Mouse (Mus musculus): ENCODE measurements around the gene D930020B18Rik. TPM values are rescaled to one million over a fixed set of nuclear protein-coding genes. Genes with fewer than 3 reads are reported as not detected.

The D930020B18Rik gene
- total RNA-seq, 2 experiments from 2014 or later = 0.14 TPM; not detected in 1

DNA sequence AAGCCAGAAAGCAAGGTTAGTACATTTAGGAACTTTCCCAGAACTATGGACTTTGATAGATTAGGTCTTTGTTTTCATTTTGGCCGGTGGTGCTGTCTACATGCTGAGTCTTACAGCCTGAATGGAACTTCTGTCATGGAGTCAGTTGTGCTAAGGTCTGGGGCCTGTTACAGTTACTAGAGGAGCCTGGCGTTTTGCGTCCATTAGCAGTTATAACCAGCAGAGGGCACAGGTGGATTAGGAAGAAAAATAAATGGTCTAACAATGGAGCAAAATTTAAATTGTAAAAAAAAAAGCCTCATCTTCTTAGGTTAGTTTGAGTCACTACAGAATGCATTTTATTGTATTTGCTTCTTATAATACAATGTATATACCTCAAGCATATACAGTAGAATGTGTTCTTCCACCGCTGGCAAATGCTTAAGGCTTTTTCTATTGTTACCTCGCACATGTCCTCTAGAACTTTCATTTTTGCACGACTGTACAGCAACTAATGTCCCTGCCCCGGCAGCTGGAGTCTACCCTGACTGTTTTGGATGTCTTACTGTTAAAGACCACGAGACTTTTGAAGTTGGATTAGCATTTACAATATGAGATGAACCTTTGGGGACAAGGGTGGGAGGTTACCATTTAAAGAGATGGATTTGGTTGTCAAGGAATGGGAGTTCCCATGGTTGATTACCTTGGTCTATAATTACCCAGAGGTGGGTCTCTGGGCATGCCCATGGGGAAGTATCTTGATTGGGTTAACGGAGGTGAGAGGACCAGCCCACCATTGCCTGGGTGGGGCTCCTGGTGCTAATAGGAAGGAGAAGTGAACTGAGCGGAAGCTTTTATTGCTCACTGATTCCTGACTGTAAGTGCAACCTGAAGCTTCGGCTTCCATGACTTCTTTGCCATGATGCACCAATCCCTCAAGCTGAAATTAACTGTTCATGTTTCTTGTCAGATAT, 60.2 kb downstream of the D930020B18Rik start:
- no peak for DNase-seq (ENCODE audit: low spot score in 2 of 2)

DNA sequence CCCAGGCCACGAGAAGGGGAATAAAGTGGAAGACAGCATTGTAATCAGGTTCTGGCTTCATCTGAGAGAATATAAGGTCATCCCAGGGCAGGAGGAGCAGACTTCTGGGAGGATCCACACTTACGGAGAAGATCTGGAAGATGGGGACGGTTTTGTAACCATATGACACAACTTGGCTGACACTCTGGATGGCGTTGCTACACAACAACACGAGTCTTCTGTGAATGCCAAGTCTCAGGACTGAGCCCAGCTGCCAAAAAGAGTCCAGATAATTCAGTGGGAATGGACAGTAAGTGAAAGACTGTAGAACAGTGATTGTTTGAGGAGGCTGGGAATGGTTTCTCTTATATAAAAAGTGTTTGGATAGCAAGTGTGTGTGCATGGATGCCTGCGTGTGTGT, 62.2 kb downstream of the D930020B18Rik start:
- no peak for DNase-seq (ENCODE audit: low spot score in 2 of 2)

DNA sequence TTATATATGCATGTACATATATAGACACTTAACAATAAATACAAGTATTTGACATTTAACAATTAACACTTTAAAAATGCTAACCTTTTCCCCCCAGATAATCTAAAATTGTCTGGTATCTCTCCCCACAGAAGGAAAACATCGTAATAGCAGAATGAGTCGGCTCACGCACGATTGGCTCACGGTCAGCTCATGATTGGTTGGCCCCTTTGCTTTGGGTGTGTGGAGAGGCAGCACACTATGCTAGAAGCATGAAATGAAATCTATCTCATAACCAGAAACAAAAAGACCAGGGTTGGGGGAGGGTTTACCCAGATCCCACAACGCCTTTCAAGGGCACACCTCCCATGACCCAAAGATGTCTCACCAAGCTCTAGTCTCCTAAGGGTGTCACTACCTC, 63.5 kb downstream of the D930020B18Rik start:
- DNase-seq (ENCODE audit: low spot score in 2 of 2) = no peak

DNA sequence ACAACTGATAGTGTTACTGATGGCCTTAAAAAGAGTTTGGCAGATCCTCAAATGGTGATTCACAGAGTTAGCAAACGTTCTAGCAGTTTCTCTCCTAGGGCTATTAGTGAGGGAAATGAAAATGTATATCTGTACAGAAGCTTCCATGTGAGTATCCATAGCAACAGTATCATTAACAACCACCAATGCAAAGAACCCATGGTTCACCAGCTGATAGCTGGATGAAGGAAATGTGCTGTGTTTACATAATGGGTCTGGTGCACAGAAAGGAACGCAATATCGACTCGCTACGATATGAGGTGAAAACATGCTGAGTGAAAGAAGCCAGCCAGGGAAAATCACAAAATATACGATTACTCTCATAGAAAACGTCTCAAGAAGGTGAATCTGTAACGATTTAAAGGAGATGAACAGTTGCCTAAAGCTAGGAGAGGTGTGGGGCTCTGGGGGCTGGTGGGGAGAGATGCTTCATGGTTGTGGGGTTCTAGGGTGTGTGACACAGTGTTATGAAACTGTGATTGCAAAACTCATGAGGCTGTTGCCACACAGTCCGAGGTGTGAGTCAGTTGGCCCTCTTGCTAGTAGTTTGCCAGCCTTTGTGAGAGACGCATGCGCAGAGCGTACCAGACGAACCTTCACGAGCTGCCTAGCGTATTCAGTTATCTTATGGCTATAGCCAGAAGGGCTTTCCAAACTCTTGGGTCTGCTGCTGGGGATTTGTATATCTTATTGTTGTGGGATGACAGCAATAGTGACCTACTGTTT, 64.2 kb downstream of the D930020B18Rik start:
- no peak for DNase-seq (ENCODE audit: low spot score in 2 of 2)

DNA sequence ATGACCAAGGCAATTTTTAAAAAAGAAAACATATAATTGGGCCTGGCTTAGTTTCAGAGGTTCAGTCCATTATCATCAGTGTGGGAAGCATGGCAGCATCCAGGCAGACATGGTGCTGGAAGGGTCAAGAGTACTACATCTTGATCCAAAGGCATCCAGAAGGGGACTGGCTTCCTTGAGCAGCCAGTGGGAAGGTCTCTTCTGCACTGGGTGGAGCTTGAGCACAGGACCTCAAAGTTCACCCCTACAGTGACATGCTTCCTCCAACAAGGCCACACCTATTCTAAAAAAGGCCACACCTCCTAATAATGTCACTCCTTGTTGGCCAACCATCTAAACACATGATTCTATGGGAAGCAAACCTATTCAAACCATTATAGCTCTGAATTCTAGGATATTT, 75.5 kb downstream of the D930020B18Rik start:
- no peak for DNase-seq (ENCODE audit: low spot score in 2 of 2)

DNA sequence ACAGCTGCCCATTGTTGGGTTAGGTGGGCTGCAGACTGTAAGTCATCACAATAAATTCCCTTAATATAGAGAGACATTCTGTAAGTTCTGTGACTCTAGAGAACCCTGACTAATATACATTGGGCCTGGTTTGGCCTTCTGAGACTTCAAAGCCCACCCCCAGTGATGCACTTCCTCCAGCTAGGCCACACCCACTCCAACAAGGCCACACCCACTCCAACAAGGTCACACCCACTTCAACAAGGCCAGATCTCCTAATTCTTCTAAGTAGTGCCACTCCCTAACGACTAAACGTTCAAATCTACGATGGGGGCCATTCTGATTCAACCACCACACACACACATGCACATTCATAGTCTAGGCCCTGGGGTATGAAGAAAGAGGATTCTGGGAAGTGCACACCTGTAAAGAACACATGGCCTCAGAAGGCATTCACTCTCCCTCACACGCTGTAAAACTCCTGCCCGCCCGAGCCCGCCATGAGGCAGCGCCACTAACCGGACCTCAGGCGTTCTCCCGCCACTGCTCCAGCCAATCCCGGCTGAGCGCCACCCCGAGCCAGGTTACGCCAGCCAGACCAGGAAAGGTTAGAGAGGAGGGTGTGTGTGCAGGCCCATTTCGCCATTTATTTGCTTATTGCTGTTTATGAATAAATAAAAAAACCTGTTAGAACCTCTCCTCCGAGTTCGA, 77.7 kb downstream of the D930020B18Rik start:
- DNase-seq (ENCODE audit: low spot score in 2 of 2) = no peak

DNA sequence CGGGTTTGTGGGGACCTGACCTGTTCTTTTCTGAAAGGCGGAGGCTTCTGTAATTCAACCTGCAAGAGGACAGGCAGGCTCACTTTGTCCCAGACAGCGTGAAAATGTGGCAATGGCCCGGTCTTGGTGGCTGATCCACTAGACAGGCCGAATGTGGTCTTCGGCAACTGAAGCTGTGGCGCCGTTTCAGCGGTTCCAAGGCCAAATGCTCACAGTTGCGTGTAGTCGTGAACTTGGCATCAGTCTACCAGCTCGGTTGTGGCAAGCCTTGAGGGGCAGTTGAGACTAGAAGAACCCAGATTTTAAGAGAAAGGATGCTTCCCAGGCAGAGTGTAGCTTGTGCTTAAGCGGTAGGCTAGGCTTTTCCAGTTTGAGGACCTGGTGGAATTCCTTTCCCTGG, 79.3 kb downstream of the D930020B18Rik start:
- no peak for DNase-seq (ENCODE audit: low spot score in 2 of 2)

DNA sequence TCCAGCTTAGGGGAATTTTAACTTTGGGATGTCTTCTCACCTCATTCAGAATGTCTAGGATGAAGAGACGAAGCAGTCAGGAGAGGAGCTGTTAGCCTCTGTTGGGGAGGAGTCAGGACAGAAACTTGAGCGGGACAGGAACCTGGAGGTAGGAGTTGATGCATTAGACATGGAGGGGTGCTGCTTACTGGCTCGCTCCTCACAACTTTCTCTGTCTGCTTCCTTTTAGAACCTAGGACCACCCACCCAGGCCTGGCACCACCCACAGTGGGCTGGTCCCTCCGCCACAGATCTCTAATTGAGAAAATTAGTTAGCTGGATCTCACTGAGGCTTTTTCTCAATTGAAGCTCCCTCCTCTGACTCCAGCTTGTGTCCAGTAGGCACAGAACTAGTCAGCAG, 85.1 kb downstream of the D930020B18Rik start:
- no peak for DNase-seq (ENCODE audit: low spot score in 2 of 2)

DNA sequence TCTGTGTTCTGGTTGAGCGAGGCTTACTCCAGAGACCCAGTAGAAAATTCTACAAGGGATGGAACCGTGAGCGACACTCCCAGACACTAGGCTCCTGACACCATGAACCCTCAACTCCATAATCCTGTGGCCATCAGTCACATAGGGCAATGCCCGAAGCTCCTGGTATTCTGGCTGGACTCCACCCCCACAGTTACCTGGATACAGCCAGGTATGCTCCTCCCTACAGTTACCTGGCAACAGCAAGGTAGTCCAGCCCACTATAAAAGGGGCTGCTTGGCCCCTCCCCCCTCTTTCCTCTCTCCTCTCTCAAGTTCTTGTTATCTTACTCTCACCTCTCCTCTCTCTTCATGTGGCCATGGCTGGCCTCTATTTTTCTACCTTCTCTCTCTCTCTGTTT, 85.8 kb downstream of the D930020B18Rik start:
- no peak for DNase-seq (ENCODE audit: low spot score in 2 of 2)

DNA sequence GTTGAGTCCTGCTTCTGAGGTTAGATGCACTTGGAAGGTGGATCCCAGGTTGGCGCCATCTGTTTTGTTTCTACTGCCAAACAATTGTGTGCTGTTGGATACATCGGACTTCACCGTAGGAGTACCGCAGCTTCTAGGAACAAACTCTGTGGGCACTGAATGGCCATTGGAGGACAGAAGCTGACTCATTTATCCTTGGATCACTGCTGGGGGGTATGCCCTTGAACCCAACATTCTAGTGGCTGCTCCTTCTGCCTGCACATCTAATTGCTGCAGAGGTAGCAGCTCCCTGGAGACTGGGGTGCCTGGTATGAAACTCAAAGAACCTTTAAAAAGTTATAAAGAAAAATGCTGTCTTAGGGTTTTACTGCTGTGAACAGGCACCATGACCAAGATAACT, 86.8 kb downstream of the D930020B18Rik start:
- DNase-seq (ENCODE audit: low spot score in 2 of 2) = no peak

DNA sequence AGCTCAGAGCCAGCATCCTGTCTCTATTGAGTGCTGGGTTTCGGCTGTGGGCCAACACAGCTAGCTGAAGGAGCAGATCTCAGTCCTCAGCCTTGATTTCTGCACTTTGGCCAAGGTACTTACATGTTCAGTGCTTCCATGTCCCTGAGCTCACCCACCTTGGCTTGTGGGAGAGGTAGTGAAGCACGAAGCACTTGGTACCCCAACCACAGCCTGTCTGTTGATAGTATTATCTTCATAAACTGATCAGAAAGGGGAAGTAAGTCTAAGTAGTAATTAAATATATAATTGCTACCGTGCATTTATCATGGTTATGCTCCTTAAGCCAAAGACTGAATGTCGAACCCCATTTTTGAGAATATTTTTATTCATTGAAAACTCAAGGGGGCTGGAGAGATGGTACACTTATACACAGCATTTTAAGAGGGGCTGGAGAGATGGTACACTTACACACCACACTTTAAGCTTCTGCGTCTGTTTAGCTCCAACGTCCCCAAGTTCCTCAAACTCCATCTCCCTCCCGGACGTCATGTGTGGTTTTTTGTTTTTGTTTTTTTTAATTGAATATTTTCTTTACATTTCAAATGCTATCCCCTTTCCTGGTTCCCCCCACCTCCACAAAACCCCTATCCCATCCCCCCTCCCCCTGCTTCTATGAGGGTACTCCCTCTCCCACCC, 89.8 kb downstream of the D930020B18Rik start:
- DNase-seq (ENCODE audit: low spot score in 2 of 2) = no peak

DNA sequence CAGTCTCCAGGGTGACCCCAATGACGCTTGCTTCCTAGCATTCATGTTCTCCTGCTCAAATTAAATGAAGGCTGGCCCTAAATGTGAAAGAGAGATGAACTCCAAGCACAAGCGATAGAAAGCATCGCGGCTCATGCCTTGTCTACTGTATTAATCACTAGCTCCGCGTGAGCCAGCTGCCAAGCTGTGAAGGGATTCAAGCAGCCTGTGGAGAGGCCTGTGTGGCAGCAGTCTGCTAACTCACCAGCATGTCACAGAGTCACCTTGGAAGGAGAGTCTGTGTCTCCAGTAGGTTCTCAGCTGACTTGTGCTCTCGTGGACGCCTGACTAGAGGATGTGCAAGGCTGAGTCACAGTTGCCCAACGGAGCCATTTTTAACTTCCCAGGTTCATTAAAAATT, 91.2 kb downstream of the D930020B18Rik start:
- no peak for DNase-seq (ENCODE audit: low spot score in 2 of 2)

DNA sequence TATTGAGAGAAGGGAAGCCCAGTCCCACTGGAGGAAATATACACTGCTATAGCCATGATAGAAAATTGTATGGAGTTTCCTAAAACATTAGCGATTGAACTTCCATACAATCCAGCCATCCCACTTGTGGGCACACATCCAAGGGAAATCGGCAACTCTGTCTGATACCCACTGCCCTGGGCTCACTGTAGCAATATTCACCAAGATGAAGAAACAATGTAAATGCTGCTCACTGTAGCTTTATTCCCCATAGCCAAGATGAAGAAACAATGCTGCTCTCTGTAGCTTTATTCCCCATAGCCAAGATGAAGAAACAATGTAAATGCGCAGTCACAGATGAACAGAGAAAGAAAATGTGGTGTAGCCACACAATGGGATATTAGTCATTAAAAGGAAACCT, 95.9 kb downstream of the D930020B18Rik start:
- DNase-seq (ENCODE audit: low spot score in 2 of 2) = no peak

DNA sequence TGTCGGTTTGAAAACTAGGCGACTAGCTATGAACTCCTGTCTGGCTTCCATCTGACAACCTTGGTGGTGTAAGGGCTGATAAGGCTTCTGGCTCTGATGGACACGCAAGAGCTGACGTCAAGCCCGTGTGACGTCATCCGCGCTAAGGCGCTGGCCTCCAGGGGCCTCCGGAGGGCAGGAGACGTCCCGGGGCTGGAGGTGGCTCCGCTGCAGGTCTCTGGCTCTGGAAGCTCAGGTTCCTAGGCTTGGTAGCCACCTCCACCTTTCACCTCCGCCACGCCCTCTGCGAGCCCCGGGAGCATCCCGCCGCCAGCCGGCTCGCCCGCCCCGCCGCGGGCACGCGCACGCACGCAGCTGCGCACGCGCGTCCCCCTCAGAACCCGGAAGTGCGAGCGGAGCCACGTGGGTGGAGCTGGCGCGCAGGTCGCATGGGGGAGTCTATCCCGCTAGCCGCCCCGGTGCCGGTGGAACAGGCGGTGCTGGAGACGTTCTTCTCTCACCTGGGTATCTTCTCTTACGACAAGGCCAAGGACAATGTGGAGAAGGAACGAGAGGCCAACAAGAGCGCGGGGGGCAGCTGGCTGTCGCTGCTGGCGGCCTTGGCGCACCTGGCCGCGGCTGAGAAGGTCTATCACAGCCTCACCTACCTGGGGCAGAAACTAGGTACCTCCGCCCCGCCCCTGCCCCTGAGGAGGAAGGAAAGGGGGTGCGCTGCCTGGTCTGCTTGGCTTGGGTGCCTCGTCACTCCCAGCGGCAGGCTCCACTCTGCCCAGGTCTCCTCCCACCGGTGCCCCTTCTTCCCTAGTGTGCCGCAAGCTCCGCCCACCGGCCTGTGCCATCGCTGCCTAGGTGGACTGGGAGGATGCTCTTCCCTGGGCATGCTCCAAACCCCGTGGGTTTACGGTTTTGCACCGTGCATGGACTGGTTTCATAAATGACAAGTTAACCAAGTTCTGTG, 98.4 kb downstream of the D930020B18Rik start, which contains the start of gene BC048403:
BC048403 (plus strand) TSS at position 390 of the 958 bp plus-strand sequence.
- peak; percentile 64 to 74 for DNase-seq (ENCODE audit: low spot score in 2 of 2)

DNA sequence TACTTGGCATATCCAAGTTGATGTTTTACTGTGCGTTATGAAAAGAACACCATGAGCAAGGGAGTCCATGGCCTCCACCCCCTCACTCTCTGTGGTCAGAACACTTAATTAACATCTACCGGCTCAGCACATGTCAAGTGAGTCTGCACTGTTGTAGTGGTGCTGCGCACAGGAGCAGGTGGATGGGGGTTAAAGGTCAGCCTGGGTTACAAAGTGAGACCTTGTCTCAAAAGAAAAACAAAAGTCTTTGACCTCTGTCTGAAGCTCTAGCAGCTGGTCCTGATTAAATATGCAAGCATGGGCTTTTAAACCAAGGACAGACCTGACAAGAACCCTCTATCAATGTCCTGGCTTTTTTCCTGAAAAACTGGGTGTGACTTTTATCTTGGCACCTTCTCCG, 100.9 kb downstream of the D930020B18Rik start:
- no peak for DNase-seq (ENCODE audit: low spot score in 2 of 2)

Small RNA genes within 50 kb of the gene (microRNA-seq; reads per million reads assigned to microRNA genes)
- not detected for gene Gm24330

Other genes with a start within 250 kb of the D930020B18Rik start
- 10 to 100 TPM; 37.6 to 44.5 TPM for gene Rassf3, start 165.2 kb upstream of the D930020B18Rik start, total RNA-seq (2021)
- gene Tbk1, start 54.8 kb upstream of the D930020B18Rik start, total RNA-seq (2021) = 10 to 100 TPM; 44.3 to 53.2 TPM
- 10 to 100 TPM; 66.1 to 69.0 TPM for gene Xpot, start 15.3 kb upstream of the D930020B18Rik start, total RNA-seq (2021)
- 1 to 10 TPM; 9.7 TPM for gene BC048403, start 98.3 kb downstream of the D930020B18Rik start, total RNA-seq (2021)